Mouse (Mus musculus) heart, embryonic 12.5 days (tissue): ENCODE measurements at regions not wholly inside any gene's neighbourhood (a gene's known extent, or its start where the extent isn't known, plus 50 kb on each side); places are given as distances from the start of the nearest gene placed in this dataset.
A peak's percentile ranks its signal among the peaks of the same experiment; 100 is the strongest.

Experiments used
- ATAC-seq: fragments of 200-750 bp; cut with Nextera tagmentation; 2 replicates; pipeline ENCODE4 v1.8.0; 2017; ENCODE audit warnings: moderate TSS enrichment, moderate library complexity; ENCODE audit not compliant: insufficient number of reproducible peaks, low FRiP score
- H3K27ac ChIP-seq: fragments of 300-500 bp; sonication (generic); 2 replicates; pipeline ENCODE4 v1.5.1; 2016; ENCODE audit warnings: mild to moderate bottlenecking, moderate library complexity; ENCODE audit not compliant: poor library complexity, severe bottlenecking
- H3K27me3 ChIP-seq: fragments of 300-500 bp; sonication (generic); replicated peaks from 2 replicates; pipeline ENCODE4 v1.6.1; 2016; ENCODE audit warnings: mild to moderate bottlenecking, moderate library complexity
- H3K36me3 ChIP-seq: fragments of 300-500 bp; sonication (generic); 2 replicates; pipeline ENCODE4 v1.6.1; 2016; ENCODE audit warnings: mild to moderate bottlenecking, moderate library complexity
- H3K4me1 ChIP-seq: fragments of 300-500 bp; sonication (generic); replicated peaks from 2 replicates; pipeline ENCODE4 v1.6.1; 2016; ENCODE audit warnings: mild to moderate bottlenecking
- H3K4me2 ChIP-seq: fragments of 300-500 bp; sonication (generic); 2 replicates; pipeline ENCODE4 v1.6.1; 2016; ENCODE audit warnings: mild to moderate bottlenecking, moderate library complexity
- H3K4me3 ChIP-seq: fragments of 300-500 bp; sonication (generic); 2 replicates; pipeline ENCODE4 v1.5.1; 2016; ENCODE audit warnings: mild to moderate bottlenecking
- H3K9ac ChIP-seq: fragments of 300-500 bp; sonication (generic); 2 replicates; pipeline ENCODE4 v1.6.1; 2016; ENCODE audit warnings: mild to moderate bottlenecking, moderate library complexity
- H3K9me3 ChIP-seq: fragments of 300-500 bp; sonication (generic); replicated peaks from 2 replicates; pipeline ENCODE4 v1.6.1; 2016; ENCODE audit warnings: mild to moderate bottlenecking, moderate library complexity
- WGBS: fragments of 180-500 bp; shearing (Covaris S2); methylation state at CpG from one replicate; pipeline ENCODE4 v1.1.7; 2016; 5-methylcytosine and 5-hydroxymethylcytosine counted together

GRCm38 (mm10) chr5:106277786-106278185, 180.2 kb downstream of the Barhl2 start:
- H3K36me3 ChIP-seq = no peaks in the 10 kb centered on the region
- H3K27me3 ChIP-seq = no peaks in the 10 kb centered on the region
- no peaks in the 10 kb centered on the region for H3K4me1 ChIP-seq
- WGBS = 89% methylated on average over 8 of the region's 8 CpGs
- H3K4me3 ChIP-seq = no peak overlapping the region
- H3K27ac ChIP-seq = no peak overlapping the region
- no peak overlapping the region for H3K9ac ChIP-seq
- no peak for ATAC-seq
- H3K4me2 ChIP-seq = no peak overlapping the region
- H3K9me3 ChIP-seq = peaks cover 3% of the 10 kb centered on the region; the same call in 1 of the 2 replicates

GRCm38 (mm10) chr5:106277231-106277630, 180.7 kb downstream of the Barhl2 start:
- 77% methylated on average over 9 of the region's 9 CpGs for WGBS
- H3K36me3 ChIP-seq = no peaks in the 10 kb centered on the region
- H3K27me3 ChIP-seq = no peaks in the 10 kb centered on the region
- no peak overlapping the region for H3K4me2 ChIP-seq
- no peaks in the 10 kb centered on the region for H3K4me1 ChIP-seq
- no peak overlapping the region for H3K4me3 ChIP-seq
- H3K9ac ChIP-seq = no peak overlapping the region
- peaks cover 3% of the 10 kb centered on the region; the same call in 1 of the 2 replicates for H3K9me3 ChIP-seq
- ATAC-seq = no peak
- H3K27ac ChIP-seq = no peak overlapping the region

GRCm38 (mm10) chr5:106276186-106276585, 181.8 kb downstream of the Barhl2 start:
- Histone ChIP-seq H3K27ac (no peak overlapping the region), H3K9ac (no peak overlapping the region), H3K4me3 (no peak overlapping the region), H3K4me1 (no peaks in the 10 kb centered on the region), H3K36me3 (no peaks in the 10 kb centered on the region), H3K9me3 (peaks cover 3% of the 10 kb centered on the region; the same call in 1 of the 2 replicates), H3K27me3 (no peaks in the 10 kb centered on the region), H3K4me2 (no peak overlapping the region)
- WGBS = 7% methylated on average over 2 of the region's 2 CpGs
- no peak for ATAC-seq

- WGBS = 29% methylated on average over 10 of the region's 10 CpGs
- Histone ChIP-seq H3K9me3 (no peaks in the 10 kb centered on the region), H3K27ac (no peak overlapping the region), H3K4me2 (0 out of 2 replicates have a peak overlapping the region, but pooled peaks have one; percentile 15), H3K9ac (no peak overlapping the region), H3K4me3 (no peak overlapping the region), H3K27me3 (no peaks in the 10 kb centered on the region), H3K36me3 (no peaks in the 10 kb centered on the region), H3K4me1 (no peaks in the 10 kb centered on the region)
- ATAC-seq = no peak
Measured at GRCm38 (mm10) chr5:106274617-106275016, 183.3 kb downstream of the Barhl2 start.

- no peak for ATAC-seq
- Histone ChIP-seq H3K36me3 (no peaks in the 10 kb centered on the region), H3K27me3 (no peaks in the 10 kb centered on the region), H3K4me1 (no peaks in the 10 kb centered on the region), H3K9me3 (no peaks in the 10 kb centered on the region; the same call in 1 of the 2 replicates), H3K9ac (no peak overlapping the region), H3K27ac (no peak overlapping the region), H3K4me3 (no peak overlapping the region), H3K4me2 (no peak overlapping the region)
- 75% methylated on average over 2 of the region's 2 CpGs for WGBS
Measured at GRCm38 (mm10) chr5:106264536-106264935, 193.4 kb downstream of the Barhl2 start.

- no peaks in the 10 kb centered on the region for H3K9me3 ChIP-seq
- H3K27me3 ChIP-seq = no peaks in the 10 kb centered on the region
- no peak overlapping the region for H3K4me3 ChIP-seq
- H3K4me2 ChIP-seq = no peak overlapping the region
- H3K27ac ChIP-seq = no peak overlapping the region
- ATAC-seq = peak; percentile 48; the same call in 1 of the 2 replicates
- H3K9ac ChIP-seq = no peak overlapping the region
- H3K36me3 ChIP-seq = no peaks in the 10 kb centered on the region
- 63% methylated on average over 1 of the region's 1 CpGs for WGBS
- peaks cover 5% of the 10 kb centered on the region for H3K4me1 ChIP-seq
Measured at GRCm38 (mm10) chr5:106257179-106257578, 200.8 kb downstream of the Barhl2 start.

- 0 out of 2 replicates have a peak, but pooled peaks cover 3% of the 10 kb centered on the region for H3K4me1 ChIP-seq
- 55% methylated on average over 3 of the region's 3 CpGs for WGBS
- no peak overlapping the region for H3K9ac ChIP-seq
- no peak overlapping the region for H3K4me3 ChIP-seq
- no peaks in the 10 kb centered on the region for H3K36me3 ChIP-seq
- no peaks in the 10 kb centered on the region for H3K27me3 ChIP-seq
- no peaks in the 10 kb centered on the region for H3K9me3 ChIP-seq
- no peak overlapping the region for H3K27ac ChIP-seq
- no peak overlapping the region for H3K4me2 ChIP-seq
- ATAC-seq = no peak
Measured at GRCm38 (mm10) chr5:106229154-106229553, 228.8 kb downstream of the Barhl2 start.

- H3K27me3 ChIP-seq = no peaks in the 10 kb centered on the region
- H3K9ac ChIP-seq = no peak overlapping the region
- peak overlapping the region; percentile 0; the same call in 1 of the 2 replicates for H3K4me2 ChIP-seq
- H3K4me3 ChIP-seq = no peak overlapping the region
- H3K36me3 ChIP-seq = no peaks in the 10 kb centered on the region
- peaks cover 7% of the 10 kb centered on the region; the same call in 1 of the 2 replicates for H3K4me1 ChIP-seq
- no peak for ATAC-seq
- no peak overlapping the region for H3K27ac ChIP-seq
- 27% methylated on average over 7 of the region's 7 CpGs for WGBS
- H3K9me3 ChIP-seq = no peaks in the 10 kb centered on the region
Measured at GRCm38 (mm10) chr5:106224141-106224540, 233.8 kb downstream of the Barhl2 start.

GRCm38 (mm10) chr5:106209543-106209942, 248.4 kb downstream of the Barhl2 start:
- no peak overlapping the region for H3K4me3 ChIP-seq
- no peak overlapping the region for H3K9ac ChIP-seq
- no peaks in the 10 kb centered on the region for H3K9me3 ChIP-seq
- ATAC-seq = no peak
- H3K27me3 ChIP-seq = no peaks in the 10 kb centered on the region
- WGBS = 75% methylated on average over 5 of the region's 5 CpGs
- no peak overlapping the region for H3K27ac ChIP-seq
- no peaks in the 10 kb centered on the region for H3K4me1 ChIP-seq
- no peak overlapping the region for H3K4me2 ChIP-seq
- H3K36me3 ChIP-seq = no peaks in the 10 kb centered on the region

- H3K4me2 ChIP-seq = no peak overlapping the region
- no peak overlapping the region for H3K9ac ChIP-seq
- H3K9me3 ChIP-seq = no peaks in the 10 kb centered on the region
- H3K27me3 ChIP-seq = no peaks in the 10 kb centered on the region
- H3K27ac ChIP-seq = no peak overlapping the region
- no peak for ATAC-seq
- H3K4me3 ChIP-seq = no peak overlapping the region
- 77% methylated on average over 6 of the region's 6 CpGs for WGBS
- no peaks in the 10 kb centered on the region for H3K36me3 ChIP-seq
- H3K4me1 ChIP-seq = no peaks in the 10 kb centered on the region
Measured at GRCm38 (mm10) chr5:106207706-106208105, 250.3 kb downstream of the Barhl2 start.

- Histone ChIP-seq H3K4me2 (no peak overlapping the region), H3K4me1 (no peaks in the 10 kb centered on the region), H3K9me3 (no peaks in the 10 kb centered on the region), H3K27ac (no peak overlapping the region), H3K4me3 (no peak overlapping the region), H3K36me3 (no peaks in the 10 kb centered on the region), H3K27me3 (peaks cover 5% of the 10 kb centered on the region; the same call in 1 of the 2 replicates), H3K9ac (no peak overlapping the region)
- no peak for ATAC-seq
- 65% methylated on average over 6 of the region's 6 CpGs for WGBS
Measured at GRCm38 (mm10) chr5:106205724-106206123, 252.2 kb downstream of the Barhl2 start.

GRCm38 (mm10) chr5:106200631-106201030, 257.3 kb downstream of the Barhl2 start:
- WGBS = 82% methylated on average over 16 of the region's 16 CpGs
- no peak overlapping the region for H3K27ac ChIP-seq
- H3K27me3 ChIP-seq = peaks cover 8% of the 10 kb centered on the region; the same call in 1 of the 2 replicates
- H3K4me3 ChIP-seq = no peak overlapping the region
- no peaks in the 10 kb centered on the region for H3K4me1 ChIP-seq
- no peak for ATAC-seq
- no peaks in the 10 kb centered on the region for H3K36me3 ChIP-seq
- no peak overlapping the region for H3K9ac ChIP-seq
- no peaks in the 10 kb centered on the region for H3K9me3 ChIP-seq
- no peak overlapping the region for H3K4me2 ChIP-seq
